Mouse (Mus musculus) heart, embryonic 12.5 days (tissue): Measurements from ENCODE around the gene Foxn4. TPM values are rescaled to one million over a fixed set of nuclear protein-coding genes. Genes with fewer than 3 reads are reported as not detected.

Source experiments
- ATAC-seq: fragments of 200-750 bp; cut with Nextera tagmentation; 2 replicates; pipeline ENCODE4 v1.8.0; 2017; ENCODE audit warnings: moderate TSS enrichment, moderate library complexity; ENCODE audit not compliant: insufficient number of reproducible peaks, low FRiP score
- H3K27ac ChIP-seq: fragments of 300-500 bp; sonication (generic); 2 replicates; pipeline ENCODE4 v1.5.1; 2016; ENCODE audit warnings: mild to moderate bottlenecking, moderate library complexity; ENCODE audit not compliant: poor library complexity, severe bottlenecking
- H3K27me3 ChIP-seq: fragments of 300-500 bp; sonication (generic); replicated peaks from 2 replicates; pipeline ENCODE4 v1.6.1; 2016; ENCODE audit warnings: mild to moderate bottlenecking, moderate library complexity
- H3K36me3 ChIP-seq: fragments of 300-500 bp; sonication (generic); 2 replicates; pipeline ENCODE4 v1.6.1; 2016; ENCODE audit warnings: mild to moderate bottlenecking, moderate library complexity
- H3K4me1 ChIP-seq: fragments of 300-500 bp; sonication (generic); replicated peaks from 2 replicates; pipeline ENCODE4 v1.6.1; 2016; ENCODE audit warnings: mild to moderate bottlenecking
- H3K4me2 ChIP-seq: fragments of 300-500 bp; sonication (generic); 2 replicates; pipeline ENCODE4 v1.6.1; 2016; ENCODE audit warnings: mild to moderate bottlenecking, moderate library complexity
- H3K4me3 ChIP-seq: fragments of 300-500 bp; sonication (generic); 2 replicates; pipeline ENCODE4 v1.5.1; 2016; ENCODE audit warnings: mild to moderate bottlenecking
- H3K9ac ChIP-seq: fragments of 300-500 bp; sonication (generic); 2 replicates; pipeline ENCODE4 v1.6.1; 2016; ENCODE audit warnings: mild to moderate bottlenecking, moderate library complexity
- H3K9me3 ChIP-seq: fragments of 300-500 bp; sonication (generic); replicated peaks from 2 replicates; pipeline ENCODE4 v1.6.1; 2016; ENCODE audit warnings: mild to moderate bottlenecking, moderate library complexity
- WGBS: fragments of 180-500 bp; shearing (Covaris S2); methylation state at CpG from one replicate; pipeline ENCODE4 v1.1.7; 2016; 5-methylcytosine and 5-hydroxymethylcytosine counted together
- polyA plus RNA-seq: library from polyadenylated mRNA; unstranded; fragments of >200 nt; fragmentation: Nextera tagmentation; extraction: Ambion mirVana; gene quantifications from 2 replicates; pipeline ENCODE4 v1.2.1, GENCODE M21; 2016

Foxn4 gene
- polyA plus RNA-seq, 1 experiment from 2014 or later: not detected

GRCm38 (mm10) chr5:114275991-114276390 is 2.4 kb upstream of the Foxn4 start:
- Histone ChIP-seq H3K9me3 (no peaks in the 10 kb centered on the region), H3K4me1 (peaks cover 12% of the 10 kb centered on the region), H3K4me3 (no peak overlapping the region), H3K27ac (no peak overlapping the region), H3K9ac (no peak overlapping the region), H3K36me3 (no peaks in the 10 kb centered on the region), H3K4me2 (no peak overlapping the region), H3K27me3 (peaks cover 92% of the 10 kb centered on the region)
- ATAC-seq: no peak
- WGBS: 46% methylated on average over 16 of the region's 16 CpGs

DNA sequence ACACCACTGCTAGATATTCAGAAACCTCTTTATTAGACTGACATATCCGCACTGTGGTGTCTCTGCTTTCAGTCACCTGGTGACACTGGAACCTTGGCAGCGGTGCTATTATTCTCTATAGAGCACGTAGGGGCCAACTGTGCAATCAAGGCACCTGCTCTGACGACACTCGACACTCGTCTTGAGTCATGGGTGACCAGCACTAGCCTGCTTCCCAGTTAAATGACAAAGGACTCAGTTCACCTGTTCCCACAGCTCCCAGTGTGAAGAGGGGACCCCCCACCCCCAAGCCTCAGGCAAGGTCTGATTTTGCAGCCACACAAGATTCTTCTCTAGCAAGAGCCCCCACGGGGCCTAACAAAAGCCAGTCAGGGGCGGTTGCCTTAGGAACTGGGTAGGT is 1.7 kb upstream of the Foxn4 start:
- no peak overlapping the region for H3K4me2 ChIP-seq
- no peak overlapping the region for H3K4me3 ChIP-seq
- peaks cover 93% of the 10 kb centered on the region for H3K27me3 ChIP-seq
- 30% methylated on average over 8 of the region's 8 CpGs for WGBS
- no peak for ATAC-seq
- H3K27ac ChIP-seq: no peak overlapping the region
- H3K4me1 ChIP-seq: peaks cover 12% of the 10 kb centered on the region
- no peaks in the 10 kb centered on the region for H3K9me3 ChIP-seq
- no peaks in the 10 kb centered on the region for H3K36me3 ChIP-seq
- H3K9ac ChIP-seq: no peak overlapping the region

GRCm38 (mm10) chr5:114269984-114270383 is 3.6 kb downstream of the Foxn4 start:
- Histone ChIP-seq H3K4me2 (no peak overlapping the region), H3K4me1 (peaks cover 12% of the 10 kb centered on the region), H3K27me3 (peaks cover 90% of the 10 kb centered on the region), H3K4me3 (no peak overlapping the region), H3K36me3 (no peaks in the 10 kb centered on the region), H3K9ac (no peak overlapping the region), H3K27ac (no peak overlapping the region), H3K9me3 (no peaks in the 10 kb centered on the region)
- no peak for ATAC-seq
- WGBS: 20% methylated on average over 12 of the region's 12 CpGs

- ATAC-seq: no peak
- 61% methylated on average over 7 of the region's 7 CpGs for WGBS
Measured at GRCm38 (mm10) chr5:114269499-114269898, 4.1 kb downstream of the Foxn4 start.

GRCm38 (mm10) chr5:114268646-114269045 is 5.0 kb downstream of the Foxn4 start:
- Histone ChIP-seq H3K9me3 (no peaks in the 10 kb centered on the region), H3K4me1 (peaks cover 4% of the 10 kb centered on the region), H3K4me3 (no peak overlapping the region), H3K27ac (no peak overlapping the region), H3K36me3 (no peaks in the 10 kb centered on the region), H3K27me3 (peaks cover 89% of the 10 kb centered on the region), H3K9ac (no peak overlapping the region), H3K4me2 (no peak overlapping the region)
- no peak for ATAC-seq
- 48% methylated on average over 7 of the region's 7 CpGs for WGBS

More at GRCm38 (mm10) chr5:114269499-114269898, 4.1 kb downstream of the Foxn4 start:
- Histone ChIP-seq H3K9ac (no peak overlapping the region), H3K27me3 (peaks cover 90% of the 10 kb centered on the region), H3K9me3 (no peaks in the 10 kb centered on the region), H3K36me3 (no peaks in the 10 kb centered on the region), H3K4me2 (no peak overlapping the region), H3K27ac (no peak overlapping the region), H3K4me1 (peaks cover 12% of the 10 kb centered on the region), H3K4me3 (no peak overlapping the region)

DNA sequence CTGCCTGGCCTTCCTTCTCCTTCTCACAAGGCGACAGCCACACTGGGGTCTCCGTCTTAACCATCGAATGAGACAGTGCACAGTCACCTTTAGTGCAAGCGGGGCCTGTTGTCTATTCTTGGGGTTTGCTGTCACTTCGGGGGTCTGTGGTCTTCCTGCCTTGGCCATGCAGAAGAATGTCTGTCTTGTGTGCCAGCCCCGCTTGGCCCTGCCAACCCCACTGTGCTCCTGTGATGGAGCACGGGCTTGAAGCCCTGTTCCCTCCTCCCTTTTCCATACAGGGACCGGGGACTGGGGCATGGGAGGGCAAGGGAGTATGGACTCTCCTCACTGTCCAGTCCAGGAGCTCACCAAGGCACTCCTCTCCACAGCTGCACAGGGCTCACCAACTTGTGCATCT is 8.8 kb downstream of the Foxn4 start:
- no peak for ATAC-seq
- no peaks in the 10 kb centered on the region for H3K36me3 ChIP-seq
- no peak overlapping the region for H3K27ac ChIP-seq
- no peak overlapping the region for H3K4me2 ChIP-seq
- H3K27me3 ChIP-seq: peaks cover 51% of the 10 kb centered on the region
- no peak overlapping the region for H3K4me3 ChIP-seq
- H3K9me3 ChIP-seq: no peaks in the 10 kb centered on the region
- no peaks in the 10 kb centered on the region for H3K4me1 ChIP-seq
- WGBS: 76% methylated on average over 8 of the region's 8 CpGs
- no peak overlapping the region for H3K9ac ChIP-seq

DNA sequence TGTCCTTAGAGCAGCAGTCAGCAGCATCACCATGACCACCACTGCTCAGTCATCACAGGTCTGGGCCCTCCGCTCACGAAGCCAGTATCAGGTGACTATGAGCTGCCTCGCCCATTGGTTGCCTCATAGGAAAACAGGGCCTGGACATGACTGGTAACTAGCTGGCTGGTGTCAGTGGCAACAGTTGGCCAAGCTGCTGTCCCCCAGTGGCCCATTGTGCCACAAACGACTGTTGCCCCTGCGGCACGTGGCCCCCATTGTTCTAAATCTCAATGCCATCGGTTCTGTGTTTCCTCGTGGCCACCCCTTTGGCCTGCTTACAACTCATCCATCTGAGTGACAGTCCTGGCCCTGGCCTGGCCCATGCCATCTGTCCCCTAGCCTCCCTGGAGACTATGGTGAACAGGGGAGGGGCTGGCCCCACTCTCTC is 9.6 kb downstream of the Foxn4 start:
- Histone ChIP-seq H3K9me3 (no peaks in the 10 kb centered on the region), H3K4me2 (no peak overlapping the region), H3K4me1 (no peaks in the 10 kb centered on the region), H3K27me3 (peaks cover 44% of the 10 kb centered on the region), H3K4me3 (no peak overlapping the region), H3K36me3 (no peaks in the 10 kb centered on the region), H3K9ac (no peak overlapping the region), H3K27ac (no peak overlapping the region)
- WGBS: 86% methylated on average over 8 of the region's 8 CpGs
- no peak for ATAC-seq

DNA sequence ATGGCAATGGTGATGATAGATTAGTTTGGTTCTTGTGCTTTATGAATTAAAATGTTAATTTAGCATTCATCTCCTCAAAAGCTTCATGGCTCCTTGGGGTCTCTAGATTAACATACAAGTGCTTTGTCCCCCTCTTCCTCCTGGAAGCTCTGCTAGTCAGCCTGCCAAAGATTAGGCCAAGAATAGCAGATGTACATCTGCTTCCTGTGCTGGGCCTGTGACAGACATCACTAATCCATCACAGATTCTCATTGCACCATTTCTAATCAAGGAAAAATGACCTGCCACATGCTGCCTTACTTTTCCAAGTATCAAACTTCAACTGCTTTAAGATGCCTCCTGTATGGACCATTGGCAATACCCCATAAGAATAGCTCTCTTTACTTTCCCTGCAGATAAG is 12.1 kb downstream of the Foxn4 start:
- no peak overlapping the region for H3K27ac ChIP-seq
- H3K4me2 ChIP-seq: no peak overlapping the region
- no peaks in the 10 kb centered on the region for H3K4me1 ChIP-seq
- H3K27me3 ChIP-seq: peaks cover 28% of the 10 kb centered on the region
- no peak overlapping the region for H3K4me3 ChIP-seq
- no peak for ATAC-seq
- no peaks in the 10 kb centered on the region for H3K36me3 ChIP-seq
- no peak overlapping the region for H3K9ac ChIP-seq
- H3K9me3 ChIP-seq: no peaks in the 10 kb centered on the region

GRCm38 (mm10) chr5:114259495-114259894 is 14.1 kb downstream of the Foxn4 start:
- no peak overlapping the region for H3K27ac ChIP-seq
- H3K4me1 ChIP-seq: no peaks in the 10 kb centered on the region
- no peak overlapping the region for H3K4me3 ChIP-seq
- H3K9me3 ChIP-seq: no peaks in the 10 kb centered on the region
- peaks cover 29% of the 10 kb centered on the region for H3K27me3 ChIP-seq
- H3K4me2 ChIP-seq: no peak overlapping the region
- H3K9ac ChIP-seq: no peak overlapping the region
- ATAC-seq: no peak
- H3K36me3 ChIP-seq: no peaks in the 10 kb centered on the region
- WGBS: 57% methylated on average over 10 of the region's 10 CpGs

DNA sequence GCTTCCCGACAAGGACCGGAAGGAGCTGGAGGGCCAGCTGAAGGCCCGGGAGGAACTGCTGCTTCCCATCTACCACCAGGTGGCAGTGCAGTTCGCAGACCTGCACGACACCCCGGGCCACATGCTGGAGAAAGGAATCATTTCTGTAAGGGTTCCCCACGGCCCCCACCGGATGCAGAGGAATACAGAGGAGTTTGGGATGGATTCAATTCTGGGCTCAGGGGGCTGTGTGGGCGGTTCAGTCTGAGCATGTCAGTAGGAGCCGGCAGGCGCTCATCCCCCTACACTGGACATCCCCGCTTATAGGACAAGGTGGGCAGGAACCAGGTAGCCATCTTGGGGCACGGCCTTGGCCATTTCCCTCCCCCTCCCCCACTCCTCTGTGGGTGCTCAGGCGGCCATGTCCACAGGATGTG is 25.4 kb downstream of the Foxn4 start:
- peaks cover 47% of the 10 kb centered on the region for H3K36me3 ChIP-seq
- no peaks in the 10 kb centered on the region for H3K9me3 ChIP-seq
- H3K4me1 ChIP-seq: no peaks in the 10 kb centered on the region
- no peak overlapping the region for H3K27ac ChIP-seq
- no peak overlapping the region for H3K9ac ChIP-seq
- peaks cover 4% of the 10 kb centered on the region; the same call in 1 of the 2 replicates for H3K27me3 ChIP-seq
- WGBS: 18% methylated on average over 14 of the region's 14 CpGs
- H3K4me3 ChIP-seq: no peak overlapping the region
- no peak for ATAC-seq
- H3K4me2 ChIP-seq: no peak overlapping the region

DNA sequence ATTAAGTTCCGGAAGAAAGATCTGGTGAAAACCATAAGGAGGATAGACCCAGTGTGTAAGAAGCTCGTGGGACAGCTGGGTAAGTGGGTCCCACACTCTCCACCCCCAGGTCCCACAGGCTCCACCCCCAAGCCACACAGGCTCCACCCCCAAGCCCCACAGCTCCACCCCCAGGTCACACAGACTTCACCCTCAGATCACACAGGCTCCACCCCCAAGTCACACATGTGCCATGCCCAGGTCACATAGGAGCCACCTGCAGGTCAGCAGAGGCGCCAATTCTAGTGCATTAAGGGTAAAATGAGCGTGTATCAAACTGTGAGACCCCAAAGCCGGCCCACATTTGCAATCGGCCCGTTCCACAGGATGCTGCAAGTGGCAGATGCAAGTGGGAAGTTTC is 27.1 kb downstream of the Foxn4 start:
- no peak overlapping the region for H3K9ac ChIP-seq
- H3K36me3 ChIP-seq: peaks cover 60% of the 10 kb centered on the region
- H3K27ac ChIP-seq: no peak overlapping the region
- no peak for ATAC-seq
- 77% methylated on average over 7 of the region's 7 CpGs for WGBS
- no peaks in the 10 kb centered on the region for H3K4me1 ChIP-seq
- H3K4me2 ChIP-seq: no peak overlapping the region
- H3K9me3 ChIP-seq: no peaks in the 10 kb centered on the region
- peaks cover 2% of the 10 kb centered on the region; the same call in 1 of the 2 replicates for H3K27me3 ChIP-seq
- no peak overlapping the region for H3K4me3 ChIP-seq

DNA sequence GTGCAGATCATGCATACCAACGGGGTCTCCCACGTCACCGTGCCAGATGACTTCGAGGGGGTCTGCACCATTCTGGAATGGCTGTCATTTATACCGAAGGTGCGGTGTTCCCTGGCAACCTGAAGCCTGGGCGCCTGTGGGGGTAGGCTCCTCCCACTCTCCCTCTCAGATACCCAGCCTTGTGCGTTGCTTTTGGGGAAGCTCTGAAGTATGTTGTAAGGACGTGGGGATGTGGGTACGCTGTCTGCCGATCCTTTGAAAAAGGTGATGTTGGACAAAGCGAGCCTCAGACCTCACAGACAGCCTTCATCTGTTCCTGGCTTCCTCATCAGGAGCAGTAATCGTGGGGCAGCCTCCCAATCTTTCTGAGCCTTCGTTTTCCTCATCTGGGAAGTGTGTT is 33.9 kb downstream of the Foxn4 start:
- Histone ChIP-seq H3K9ac (no peak overlapping the region), H3K27ac (no peak overlapping the region), H3K36me3 (peaks cover 45% of the 10 kb centered on the region), H3K27me3 (no peaks in the 10 kb centered on the region), H3K4me2 (no peak overlapping the region), H3K4me3 (no peak overlapping the region), H3K4me1 (0 out of 2 replicates have a peak, but pooled peaks cover 2% of the 10 kb centered on the region), H3K9me3 (no peaks in the 10 kb centered on the region)
- 51% methylated on average over 14 of the region's 14 CpGs for WGBS
- ATAC-seq: no peak
